Mouse (Mus musculus) thymus, postnatal 4 days (tissue): ENCODE data around the gene Adgre5.

Source experiments
- DNase-seq: peaks from one replicate; pipeline ENCODE4 v3.0.0; 2021

Gene Adgre5

DNA sequence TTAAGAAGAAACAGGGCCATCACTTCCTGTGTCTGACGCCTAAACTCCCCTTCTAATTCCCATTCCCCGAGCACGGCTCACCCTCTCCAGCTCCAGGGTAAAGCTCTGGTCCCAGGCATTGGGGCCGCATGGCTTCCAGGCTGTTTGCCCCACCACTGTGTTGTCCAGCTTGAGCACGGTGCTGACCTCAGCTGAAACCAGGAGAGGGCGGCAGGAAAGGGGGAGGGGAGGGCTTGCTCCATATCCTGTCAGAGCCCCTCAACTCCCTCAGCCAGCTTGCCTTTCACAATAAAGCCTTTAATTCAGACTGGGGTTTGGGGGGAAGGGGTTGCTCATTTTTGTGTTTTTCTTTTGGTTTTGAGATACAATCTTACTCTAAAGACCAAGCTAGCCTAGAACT, 60.0 kb downstream of the Adgre5 start:
- DNase-seq, result no peak

DNA sequence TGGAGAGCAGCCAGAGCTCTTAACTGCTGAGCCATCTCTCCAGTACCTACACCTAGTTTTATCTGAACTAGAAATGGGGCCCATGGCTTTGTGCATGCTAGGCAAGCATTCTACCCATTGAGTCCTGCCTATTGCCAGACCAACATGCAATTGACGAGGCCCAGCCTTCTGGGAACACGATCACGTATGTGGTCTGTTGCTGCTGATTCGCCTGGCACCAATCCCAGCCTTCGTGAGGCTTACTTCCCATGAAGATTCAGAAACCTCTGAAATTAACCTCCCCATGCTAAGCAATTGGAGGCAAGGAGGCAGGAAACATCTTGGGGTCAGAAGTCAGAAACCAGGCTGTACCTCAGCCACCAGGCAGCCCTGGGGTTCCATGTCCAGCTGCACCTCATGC, 60.5 kb downstream of the Adgre5 start:
- DNase-seq, result no peak

DNA sequence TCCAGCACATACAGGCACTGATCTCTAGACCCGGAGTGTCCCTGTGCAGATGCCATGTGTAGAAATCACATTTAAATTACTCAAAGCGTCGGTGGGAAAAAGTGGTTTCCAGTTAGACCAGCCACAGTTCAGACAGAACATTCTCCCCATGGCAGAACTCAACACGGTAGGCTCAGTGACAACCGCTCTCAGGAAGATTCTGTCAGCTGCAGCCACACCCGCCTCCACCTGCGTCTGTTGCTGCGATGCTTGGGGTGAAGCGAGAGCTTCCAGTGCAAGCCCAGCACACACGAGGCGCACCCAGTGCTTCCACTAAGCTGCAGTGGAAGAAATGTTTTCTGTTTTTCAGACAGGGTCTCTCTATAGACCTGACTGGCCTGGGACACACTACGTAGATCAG, 61.3 kb downstream of the Adgre5 start:
- no peak for DNase-seq

DNA sequence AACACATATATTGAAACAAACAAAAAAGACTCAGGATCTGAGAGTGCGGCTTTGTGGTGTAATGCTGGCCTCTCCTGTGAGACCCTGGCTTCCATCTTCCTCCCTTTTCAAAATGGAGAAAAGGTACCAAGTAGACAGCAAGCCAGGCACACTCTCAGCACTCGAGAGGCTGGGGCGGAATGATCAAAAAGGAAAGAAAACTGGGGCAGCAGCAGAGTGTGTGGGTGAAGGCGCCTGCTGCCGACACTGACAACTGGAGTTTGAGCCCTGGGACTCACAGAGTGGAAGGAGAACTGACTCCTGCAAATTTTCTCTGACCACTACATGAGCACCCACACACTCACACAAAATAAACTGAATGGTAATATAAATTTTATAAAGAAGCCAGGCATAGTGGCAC, 66.6 kb downstream of the Adgre5 start:
- DNase-seq, result no peak
